13 mouse cellular contexts compared by ENCODE assay signal in the genomic region with DNA sequence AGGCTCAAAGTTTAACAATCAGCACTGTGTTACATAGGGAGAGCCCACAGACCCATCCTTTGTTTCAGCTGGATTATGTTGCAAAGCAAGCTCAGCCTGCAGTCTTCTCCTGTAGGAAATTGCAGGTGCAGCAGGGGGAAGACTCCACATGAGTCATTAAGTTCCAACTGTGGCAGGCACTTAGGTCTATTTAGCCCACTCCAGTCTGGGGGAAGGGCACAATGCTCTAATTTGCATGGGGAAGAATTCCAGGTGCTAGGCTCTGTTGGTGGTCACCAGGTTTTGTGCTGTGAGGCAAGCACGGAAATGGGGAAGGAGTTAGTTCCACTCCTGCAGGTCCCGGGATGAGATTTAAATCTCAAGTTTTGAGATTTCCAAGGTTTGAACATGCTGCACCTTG.
DNase-seq lines count a peak whose midpoint lies in the region; ATAC-seq and TF ChIP-seq lines count a peak whose summit lies in the region.
"Had no signal": no experiment of that assay in that cellular context is flagged by ENCODE, and none has a peak within 500 bp of the region (broad histone marks: within the 10 kb centered on the region; RNA-seq: fewer than 3 reads in every experiment).

No protein-coding gene starts in this region.

- ATAC-seq in lung, embryonic 15.5 days (ENCODE audit: borderline replicate concordance, extremely low read depth, low FRiP score, low TSS enrichment): no peak
- peak; percentile 62; the same call in 1 of the 2 replicates for ATAC-seq in stomach, embryonic 15.5 days (ENCODE audit: insufficient read depth, low FRiP score, low read depth)
- no peak for ATAC-seq in hindbrain, embryonic 16.5 days

- peaks cover 4% of the 10 kb centered on the region; the same call in 1 of the 2 replicates for H3K36me3 ChIP-seq in lung, embryonic 15.5 days
- H3K36me3 ChIP-seq in ES-E14 (ENCODE audit: control insufficient read depth, insufficient read depth, low read length, poor library complexity, severe bottlenecking): no peaks in the 10 kb centered on the region
- H3K36me3 ChIP-seq in stomach, embryonic 15.5 days: peaks cover 8% of the 10 kb centered on the region; the same call in 1 of the 2 replicates
- H3K36me3 ChIP-seq in hindbrain, embryonic 16.5 days (ENCODE audit: control insufficient read depth, insufficient read depth, low read length): no peaks in the 10 kb centered on the region
- H3K36me3 ChIP-seq: hindbrain, embryonic 12.5 days had no signal

- 47% methylated on average over 2 of the region's 2 CpGs for WGBS in lung, embryonic 15.5 days
- 50% methylated on average over 2 of the region's 2 CpGs for WGBS in stomach, embryonic 15.5 days
- WGBS in hindbrain, embryonic 16.5 days: 41% methylated on average over 2 of the region's 2 CpGs

- no peaks in the 10 kb centered on the region for H3K9me3 ChIP-seq in lung, embryonic 15.5 days
- H3K9me3 ChIP-seq in ES-E14 (ENCODE audit: control insufficient read depth, insufficient read depth, low read depth, low read length): no peaks in the 10 kb centered on the region
- H3K9me3 ChIP-seq in stomach, embryonic 15.5 days: no peaks in the 10 kb centered on the region
- no peaks in the 10 kb centered on the region; the same call in none of the 2 replicates for H3K9me3 ChIP-seq in hindbrain, embryonic 16.5 days (ENCODE audit: control insufficient read depth, low read length)
- H3K9me3 ChIP-seq: hindbrain, embryonic 12.5 days had no signal

- H3K4me2 ChIP-seq in lung, embryonic 15.5 days: no peak overlapping the region
- no peak overlapping the region for H3K4me2 ChIP-seq in stomach, embryonic 15.5 days
- H3K4me2 ChIP-seq in hindbrain, embryonic 16.5 days (ENCODE audit: low read length): no peak overlapping the region
- H3K4me2 ChIP-seq: hindbrain, embryonic 12.5 days; midbrain, embryonic 11.5 days had no signal

- no peaks in the 10 kb centered on the region for H3K27me3 ChIP-seq in lung, embryonic 15.5 days
- no peaks in the 10 kb centered on the region for H3K27me3 ChIP-seq in stomach, embryonic 15.5 days (replicated peaks)
- H3K27me3 ChIP-seq in hindbrain, embryonic 16.5 days (replicated peaks; ENCODE audit: control insufficient read depth, insufficient read depth, low read length): no peaks in the 10 kb centered on the region
- H3K27me3 ChIP-seq: hindbrain, embryonic 12.5 days had no signal

- in situ Hi-C loops in ES-E14 (cut with MboI; ENCODE audit: low sequenced_read_pairs in 2 of 2, unreplicated experiment in 2 of 2): no loop called here

- no peak for DNase-seq in lung, postnatal 25 days (ENCODE audit: low spot score)
- peak; percentile 55 for DNase-seq in ES-E14 (ENCODE audit: low read depth, low spot score)
- DNase-seq in brain, adult 2 months (ENCODE audit: low read depth, low spot score): peak; percentile 44
- DNase-seq in adrenal gland, adult 18-20 months (ENCODE audit: low spot score in 2 of 2): no peak
- DNase-seq: gastrocnemius, postnatal 14 days; heart, postnatal 10 days; left cerebral cortex, postnatal 4 days had no signal

- H3K4me1 ChIP-seq in lung, embryonic 15.5 days: peaks cover 7% of the 10 kb centered on the region; the same call in 1 of the 2 replicates
- peaks cover 8 to 36% of the 10 kb centered on the region in 2 experiments; a peak in 3 of 4 replicates for H3K4me1 ChIP-seq in ES-E14 (ENCODE audit: control insufficient read depth in 2 of 2, insufficient read depth in 2 of 2, low read length in 2 of 2, poor library complexity in 1 of 2)
- H3K4me1 ChIP-seq in stomach, embryonic 15.5 days: no peaks in the 10 kb centered on the region
- H3K4me1 ChIP-seq in hindbrain, embryonic 16.5 days (ENCODE audit: control insufficient read depth, insufficient read depth, low read depth, low read length): no peaks in the 10 kb centered on the region
- H3K4me1 ChIP-seq: hindbrain, embryonic 12.5 days had no signal

- no peak overlapping the region for H3K9ac ChIP-seq in lung, embryonic 15.5 days
- H3K9ac ChIP-seq in ES-E14 (ENCODE audit: insufficient read depth, low read depth, low read length, poor library complexity, severe bottlenecking): no peak overlapping the region
- H3K9ac ChIP-seq in stomach, embryonic 15.5 days: no peak overlapping the region
- no peak overlapping the region for H3K9ac ChIP-seq in hindbrain, embryonic 16.5 days (ENCODE audit: low read depth, low read length)
- H3K9ac ChIP-seq: hindbrain, embryonic 12.5 days had no signal

- 0 out of 2 replicates have a peak overlapping the region, but pooled peaks have one; percentile 0 for H3K27ac ChIP-seq in lung, embryonic 15.5 days
- H3K27ac ChIP-seq in ES-E14 (ENCODE audit: insufficient read depth, low read depth, low read length, poor library complexity, severe bottlenecking): no peak overlapping the region; the same call in 1 of the 2 replicates
- no peak overlapping the region for H3K27ac ChIP-seq in stomach, embryonic 15.5 days
- no peak overlapping the region for H3K27ac ChIP-seq in hindbrain, embryonic 16.5 days (ENCODE audit: low read depth, low read length)
- H3K27ac ChIP-seq: hindbrain, embryonic 12.5 days; layer of hippocampus, adult 2 months had no signal

- no peak overlapping the region for H3K4me3 ChIP-seq in lung, embryonic 15.5 days
- H3K4me3 ChIP-seq in ES-E14 (ENCODE audit: insufficient read depth in 1 of 2, low read depth in 1 of 2, low read length in 2 of 2, poor library complexity in 1 of 2, severe bottlenecking in 1 of 2): no peak overlapping the region
- no peak overlapping the region for H3K4me3 ChIP-seq in stomach, embryonic 15.5 days (replicated peaks)
- no peak overlapping the region for H3K4me3 ChIP-seq in hindbrain, embryonic 16.5 days (ENCODE audit: low read length)
- H3K4me3 ChIP-seq: hindbrain, embryonic 12.5 days; layer of hippocampus, adult 2 months had no signal

TF ChIP-seq in ES-E14, 5 proteins besides CTCF, POLR2A, EP300 and RAD21:
- TF ChIP-seq ZNF384 (IDR thresholded peaks at IDR 0.05; ENCODE audit: low read depth, low read length) (no peak), MAFK (IDR thresholded peaks at IDR 0.05; ENCODE audit: insufficient read depth, low read depth, low read length) (no peak), CHD2 (IDR thresholded peaks at IDR 0.05; ENCODE audit: low read depth, low read length) (no peak), ZC3H11A (IDR thresholded peaks at IDR 0.05; ENCODE audit: borderline replicate concordance, low read depth, low read length) (no peak), HCFC1 (IDR thresholded peaks at IDR 0.05; ENCODE audit: borderline replicate concordance, insufficient read depth, low read length) (no peak)

Comparison
In these comparisons a context has a peak if more than half of its experiments do, and no peak if none do; other contexts are left out.
1. DNase-seq: peak in ES-E14 (single experiment) and brain, adult 2 months (single experiment); none in lung, postnatal 25 days (single experiment) and adrenal gland, adult 18-20 months (0 of 2).